Mouse (Mus musculus) bone marrow, adult 2 months (tissue): ENCODE measurements around the gene Odf3l2.

Source experiments
- CTCF ChIP-seq: fragments of 200-500 bp; IDR thresholded peaks from 2 replicates; pipeline ENCODE4 v1.5.1; 2011; ENCODE audit warnings: low read length, control low read depth; ENCODE audit not compliant: control insufficient read depth, insufficient read depth
- POLR2A ChIP-seq: fragments of 200-500 bp; IDR thresholded peaks from 2 replicates; pipeline ENCODE4 v1.6.1; 2011; ENCODE audit warnings: low read depth, mild to moderate bottlenecking, control low read depth, low read length, borderline replicate concordance; ENCODE audit not compliant: control insufficient read depth

GRCm38 (mm10) chr10:79658829-79659228, 13.3 kb upstream of the Odf3l2 start:
- TF ChIP-seq CTCF (peak; percentile 43), POLR2A (no peak)
